Mouse (Mus musculus) limb, embryonic 14.5 days (tissue): Measurements from ENCODE around the gene Trip11. TPM values are rescaled to one million over a fixed set of nuclear protein-coding genes. Genes with fewer than 3 reads are reported as not detected.
A peak's percentile ranks its signal among the peaks of the same experiment; 100 is the strongest.
"Not testable (repeated sequence)": the region's sequence is repeated elsewhere in the genome, so short reads cannot be mapped to it uniquely, and the experiment has no call there.

Experiments
- ATAC-seq: fragments of 200-750 bp; cut with Nextera tagmentation; 2 replicates; pipeline ENCODE4 v1.8.0; 2017; ENCODE audit warnings: low read depth, moderate number of reproducible peaks, moderate TSS enrichment; ENCODE audit not compliant: low FRiP score
- DNase-seq: peaks from one replicate; pipeline ENCODE4 v3.0.0-alpha.2; 2015; ENCODE audit warnings: low spot score
- H3K27ac ChIP-seq: fragments of 300-500 bp; sonication (generic); replicated peaks from 2 replicates; pipeline ENCODE4 v1.5.1; 2014; ENCODE audit warnings: low read depth, mild to moderate bottlenecking, low read length, moderate library complexity, mixed read lengths
- H3K27me3 ChIP-seq: fragments of 300-500 bp; sonication (generic); 2 replicates; pipeline ENCODE4 v1.6.1; 2014; ENCODE audit warnings: low read length, mixed read lengths; ENCODE audit not compliant: control insufficient read depth, insufficient read depth
- H3K36me3 ChIP-seq: fragments of 300-500 bp; sonication (generic); 2 replicates; pipeline ENCODE4 v1.6.1; 2014; ENCODE audit warnings: mild to moderate bottlenecking, low read length, moderate library complexity, mixed read lengths; ENCODE audit not compliant: control insufficient read depth, insufficient read depth
- H3K4me1 ChIP-seq: fragments of 300-500 bp; sonication (generic); 2 replicates; pipeline ENCODE4 v1.6.1; 2014; ENCODE audit warnings: antibody characterized with exemption, low read length, mixed read lengths; ENCODE audit not compliant: control insufficient read depth, insufficient read depth
- H3K4me2 ChIP-seq: fragments of 300-500 bp; sonication (generic); replicated peaks from 2 replicates; pipeline ENCODE4 v1.6.1; 2014; ENCODE audit warnings: low read depth, mild to moderate bottlenecking, low read length, moderate library complexity; ENCODE audit not compliant: severe bottlenecking
- H3K4me3 ChIP-seq: fragments of 300-500 bp; sonication (generic); replicated peaks from 2 replicates; pipeline ENCODE4 v1.5.1; 2014; ENCODE audit warnings: low read length
- H3K9ac ChIP-seq: fragments of 300-500 bp; sonication (generic); 2 replicates; pipeline ENCODE4 v1.6.1; 2014; ENCODE audit warnings: mild to moderate bottlenecking, low read depth, low read length, moderate library complexity; ENCODE audit not compliant: severe bottlenecking
- H3K9me3 ChIP-seq: fragments of 300-500 bp; sonication (generic); 2 replicates; pipeline ENCODE4 v1.6.1; 2016; ENCODE audit warnings: low read length; ENCODE audit not compliant: control insufficient read depth
- POLR2A ChIP-seq: fragments of 200-500 bp; IDR thresholded peaks from 2 replicates; pipeline ENCODE4 v1.8.0; 2012; ENCODE audit warnings: inconsistent platforms, mild to moderate bottlenecking, moderate library complexity, borderline replicate concordance; ENCODE audit not compliant: insufficient read depth, insufficient read length; ENCODE audit errors: extremely low read depth
- WGBS: fragments of 180-500 bp; shearing (Covaris S2); extraction: QIAGEN DNeasy Blood & Tissue Kit; methylation state at CpG from one replicate; pipeline ENCODE4 v1.1.7; 2014; 5-methylcytosine and 5-hydroxymethylcytosine counted together
- polyA plus RNA-seq, 2 experiments: library from polyadenylated mRNA; depleted of rRNA in 1 of 2; stranded (reverse) in 1 of 2; unstranded in 1 of 2; fragments of >200 nt; fragmentation: Nextera tagmentation in 1 of 2; extraction: Ambion mirVana in 1 of 2; gene quantifications; 2 replicates each; pipeline versions ENCODE4 v1.2.1 to v1.2.3; 2012 to 2014

The Trip11 gene
- polyA plus RNA-seq (2012; rRNA removed) (9.3 and 10.5 TPM in 2 replicates), polyA plus RNA-seq (2014; fragmentation: Nextera tagmentation; extraction: Ambion mirVana) (24.4 and 26.2 TPM in 2 replicates)

GRCm38 (mm10) chr12:101912626-101913490, at the start of gene Trip11:
Trip11 (minus strand) TSS chr12:101913267.
- WGBS = under 1% methylated on average over 57 of the region's 69 CpGs
- DNase-seq (peak; percentile 91), ATAC-seq (peak; percentile 97)
- H3K27me3 ChIP-seq = no peaks in the 10 kb centered on the region
- H3K9ac ChIP-seq = peak within 1 kb of the TSS; percentile 96
- peaks cover 10% of the 10 kb centered on the region for H3K36me3 ChIP-seq
- H3K9me3 ChIP-seq = no peaks in the 10 kb centered on the region
- H3K27ac ChIP-seq = peak within 1 kb of the TSS; percentile 96
- H3K4me2 ChIP-seq = peak within 1 kb of the TSS; percentile 80
- H3K4me3 ChIP-seq = peak within 1 kb of the TSS; percentile 91
- peaks cover 16% of the 10 kb centered on the region for H3K4me1 ChIP-seq
- peak; percentile 91; the same call in 1 of the 2 replicates for TF ChIP-seq POLR2A

GRCm38 (mm10) chr12:101958960-101959780, 46.1 kb upstream of the Trip11 start:
- H3K27ac ChIP-seq, H3K27me3 ChIP-seq, H3K9ac ChIP-seq, H3K36me3 ChIP-seq, DNase-seq, H3K9me3 ChIP-seq, H3K4me3 ChIP-seq, ATAC-seq: not testable (repeated sequence)
- Histone ChIP-seq H3K4me2 (peak overlapping the region; percentile 43), H3K4me1 (peaks cover 11% of the 10 kb centered on the region)
- 85% methylated on average over 5 of the region's 5 CpGs for WGBS

GRCm38 (mm10) chr12:101958556-101958955, 45.5 kb upstream of the Trip11 start:
- peak; percentile 4; the same call in 1 of the 2 replicates for ATAC-seq
- 53% methylated on average over 9 of the region's 9 CpGs for WGBS
- H3K9ac ChIP-seq = no peak overlapping the region

GRCm38 (mm10) chr12:101957942-101958544, 45.0 kb upstream of the Trip11 start, which contains the start of gene Atxn3:
Atxn3 (minus strand) TSS chr12:101958246.
- Histone ChIP-seq H3K36me3 (no peaks in the 10 kb centered on the region), H3K27me3 (no peaks in the 10 kb centered on the region), H3K9ac (peak within 1 kb of the TSS; percentile 75), H3K27ac (no peak within 1 kb of the TSS; the same call in 1 of the 2 replicates), H3K4me2 (peak within 1 kb of the TSS; percentile 63), H3K4me1 (peaks cover 11% of the 10 kb centered on the region), H3K9me3 (no peaks in the 10 kb centered on the region), H3K4me3 (peak within 1 kb of the TSS; percentile 74)
- DNase-seq (peak; percentile 95), ATAC-seq (peak; percentile 100)
- TF ChIP-seq POLR2A = peak; percentile 36; the same call in 1 of the 2 replicates
- WGBS = under 1% methylated on average over 39 of the region's 54 CpGs

More at GRCm38 (mm10) chr12:101958556-101958955, 45.5 kb upstream of the Trip11 start:
- H3K4me3 ChIP-seq = peak overlapping the region; percentile 74
- H3K9me3 ChIP-seq = no peaks in the 10 kb centered on the region
- H3K27me3 ChIP-seq = no peaks in the 10 kb centered on the region
- no peak for DNase-seq
- H3K4me2 ChIP-seq = peak overlapping the region; percentile 43
- H3K4me1 ChIP-seq = peaks cover 11% of the 10 kb centered on the region
- no peak overlapping the region for H3K27ac ChIP-seq
- TF ChIP-seq POLR2A = no peak
- H3K36me3 ChIP-seq = no peaks in the 10 kb centered on the region
